8 mouse cellular contexts compared by ENCODE assay signal in genomic region chr4:43477857-43478533, GRCm38 (mm10). TPM values are rescaled to one million over a fixed set of nuclear protein-coding genes. Genes with fewer than 3 reads are reported as not detected.
DNase-seq lines count a peak whose midpoint lies in the region; ATAC-seq lines count a peak whose summit lies in the region.

No protein-coding gene starts in this region.

- H3K4me2 ChIP-seq in lung, embryonic 16.5 days (ENCODE audit: low read depth, low read length): peak overlapping the region; percentile 62

- H3K27me3 ChIP-seq in hindbrain, embryonic 10.5 days (ENCODE audit: insufficient read depth, poor library complexity, severe bottlenecking): no peaks in the 10 kb centered on the region; the same call in 1 of the 2 replicates
- H3K27me3 ChIP-seq in lung, embryonic 16.5 days (ENCODE audit: control insufficient read depth, insufficient read depth, low read depth, low read length): no peaks in the 10 kb centered on the region

- H3K27ac ChIP-seq in hindbrain, embryonic 10.5 days: peak overlapping the region; percentile 78
- peak overlapping the region; percentile 57 for H3K27ac ChIP-seq in lung, embryonic 16.5 days (ENCODE audit: low read length)

- H3K4me1 ChIP-seq in hindbrain, embryonic 10.5 days (replicated peaks): peaks cover 11% of the 10 kb centered on the region
- H3K4me1 ChIP-seq in lung, embryonic 16.5 days (replicated peaks; ENCODE audit: control insufficient read depth, insufficient read depth, low read length): peaks cover 3% of the 10 kb centered on the region; the same call in 1 of the 2 replicates

- peak overlapping the region; percentile 68 for H3K9ac ChIP-seq in lung, embryonic 16.5 days (ENCODE audit: low read length)

- H3K36me3 ChIP-seq in hindbrain, embryonic 10.5 days: no peaks in the 10 kb centered on the region
- no peaks in the 10 kb centered on the region for H3K36me3 ChIP-seq in lung, embryonic 16.5 days (ENCODE audit: control insufficient read depth, insufficient read depth, low read length)

- peak; percentile 90 for DNase-seq in MN1 (ENCODE audit: low spot score)
- DNase-seq in cerebellum, adult 9-10 months: peak; percentile 92
- DNase-seq in hindbrain, embryonic 10.5 days (ENCODE audit: low spot score): peak; percentile 87
- DNase-seq in layer of hippocampus, adult 9-11 months: peak; percentile 92
- DNase-seq in ovary, postnatal 10 days (ENCODE audit: low spot score): peak; percentile 61
- peak; percentile 94 for DNase-seq in thymus, postnatal 0 days (ENCODE audit: low spot score)

- 17% methylated on average over 11 of the region's 11 CpGs for WGBS in hindbrain, embryonic 10.5 days
- 14% methylated on average over 11 of the region's 11 CpGs for WGBS in lung, embryonic 16.5 days

- peak overlapping the region; percentile 43 for H3K4me3 ChIP-seq in hindbrain, embryonic 10.5 days
- peak overlapping the region; percentile 48 for H3K4me3 ChIP-seq in lung, embryonic 16.5 days (ENCODE audit: low read length)

- peak; percentile 98 for ATAC-seq in frontal cortex, adult (ENCODE audit: low TSS enrichment)
- ATAC-seq in lung, embryonic 16.5 days (ENCODE audit: low read depth): peak; percentile 92

- no peaks in the 10 kb centered on the region for H3K9me3 ChIP-seq in hindbrain, embryonic 10.5 days
- H3K9me3 ChIP-seq in lung, embryonic 16.5 days (ENCODE audit: control insufficient read depth, low read length): no peaks in the 10 kb centered on the region

RNA-seq across cellular contexts. Expression of gene Sit1, which starts 5.5 kb away (rescaled TPM):
- not detected in 2 replicates for polyA plus RNA-seq in hindbrain, embryonic 10.5 days (2016; fragmentation: Nextera tagmentation; extraction: Ambion mirVana)
- 0.25 and 0.74 TPM in 2 replicates for polyA plus RNA-seq in lung, embryonic 16.5 days (2015; fragmentation: Nextera tagmentation; extraction: Ambion mirVana)
- polyA plus RNA-seq in thymus, postnatal 0 days (2015; fragmentation: Nextera tagmentation; extraction: Ambion mirVana): 138 and 168 TPM in 2 replicates

RNA-seq across cellular contexts. Expression of gene Ccdc107, which starts 14.7 kb away (rescaled TPM):
- 45.2 and 50.9 TPM in 2 replicates for polyA plus RNA-seq in hindbrain, embryonic 10.5 days (2016; fragmentation: Nextera tagmentation; extraction: Ambion mirVana)
- polyA plus RNA-seq in lung, embryonic 16.5 days (2015; fragmentation: Nextera tagmentation; extraction: Ambion mirVana): 73.7 and 73.8 TPM in 2 replicates
- polyA plus RNA-seq in thymus, postnatal 0 days (2015; fragmentation: Nextera tagmentation; extraction: Ambion mirVana): 85.1 and 92.8 TPM in 2 replicates

RNA-seq across cellular contexts. Expression of gene Arhgef39, which starts 21.5 kb away (rescaled TPM):
- 47.2 and 50.5 TPM in 2 replicates for polyA plus RNA-seq in hindbrain, embryonic 10.5 days (2016; fragmentation: Nextera tagmentation; extraction: Ambion mirVana)
- polyA plus RNA-seq in lung, embryonic 16.5 days (2015; fragmentation: Nextera tagmentation; extraction: Ambion mirVana): 47.7 and 56.1 TPM in 2 replicates
- polyA plus RNA-seq in thymus, postnatal 0 days (2015; fragmentation: Nextera tagmentation; extraction: Ambion mirVana): 35.5 and 37.1 TPM in 2 replicates

RNA-seq across cellular contexts. Expression of gene Cd72, which starts 23.6 kb away (rescaled TPM):
- 1.8 and 2.4 TPM in 2 replicates for polyA plus RNA-seq in hindbrain, embryonic 10.5 days (2016; fragmentation: Nextera tagmentation; extraction: Ambion mirVana)
- 2.0 and 3.0 TPM in 2 replicates for polyA plus RNA-seq in lung, embryonic 16.5 days (2015; fragmentation: Nextera tagmentation; extraction: Ambion mirVana)
- polyA plus RNA-seq in thymus, postnatal 0 days (2015; fragmentation: Nextera tagmentation; extraction: Ambion mirVana): 6.4 and 6.6 TPM in 2 replicates

RNA-seq across cellular contexts. Expression of gene Car9, which starts 28.8 kb away (rescaled TPM):
- 0.76 and 0.93 TPM in 2 replicates for polyA plus RNA-seq in hindbrain, embryonic 10.5 days (2016; fragmentation: Nextera tagmentation; extraction: Ambion mirVana)
- polyA plus RNA-seq in lung, embryonic 16.5 days (2015; fragmentation: Nextera tagmentation; extraction: Ambion mirVana): 5.5 and 6.4 TPM in 2 replicates
- 1.6 TPM in 2 replicates for polyA plus RNA-seq in thymus, postnatal 0 days (2015; fragmentation: Nextera tagmentation; extraction: Ambion mirVana)

Comparison
In these comparisons a context has a peak if more than half of its experiments do, and no peak if none do; other contexts are left out.
1. Peak in every context shown above with its lines: DNase-seq, ATAC-seq, H3K4me3 ChIP-seq and H3K27ac ChIP-seq.
2. RNA of gene Sit1, which starts 5.5 kb away (polyA plus RNA-seq): 138 to 168 TPM in thymus, postnatal 0 days; 0.25 to 0.74 TPM in lung, embryonic 16.5 days and not detected in hindbrain, embryonic 10.5 days; every median in the first group is over 10 times any median in the second.